In the genomic region with DNA sequence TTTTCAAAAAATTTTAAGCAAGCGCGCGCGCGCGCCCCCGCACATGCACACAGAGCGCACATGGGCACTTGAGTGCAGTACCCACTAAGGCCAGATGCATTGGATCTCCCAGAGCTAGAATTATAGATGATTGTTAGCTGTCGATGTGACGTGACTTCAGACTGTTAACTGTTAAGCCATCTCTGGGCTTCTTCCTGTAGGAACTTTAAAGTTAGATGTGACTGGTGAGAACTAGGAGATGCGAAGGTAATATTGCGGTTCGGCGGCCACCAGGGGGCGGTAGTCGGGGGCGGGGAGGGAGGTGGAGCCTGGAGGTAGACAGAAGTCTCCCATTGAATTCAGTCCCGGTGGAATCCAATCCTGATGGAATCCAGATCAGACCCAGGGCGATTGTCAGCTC, we compare ENCODE assay signal across 8 mouse cellular contexts. TPM values are rescaled to one million over a fixed set of nuclear protein-coding genes. Genes with fewer than 3 reads are reported as not detected.
DNase-seq lines count a peak whose midpoint lies in the region; ATAC-seq lines count a peak whose summit lies in the region.

No protein-coding gene starts in this region.

- peaks cover 12% of the 10 kb centered on the region for H3K4me1 ChIP-seq in forebrain, embryonic 12.5 days
- H3K4me1 ChIP-seq in hindbrain, embryonic 12.5 days = peaks cover 9% of the 10 kb centered on the region
- peaks cover 20% of the 10 kb centered on the region; the same call in 1 of the 2 replicates for H3K4me1 ChIP-seq in limb, embryonic 13.5 days
- H3K4me1 ChIP-seq in midbrain, embryonic 12.5 days = peaks cover 10% of the 10 kb centered on the region; the same call in 1 of the 2 replicates
- H3K4me1 ChIP-seq in stomach, embryonic 15.5 days = peaks cover 3% of the 10 kb centered on the region

- peak overlapping the region; percentile 26; the same call in 1 of the 2 replicates for H3K4me2 ChIP-seq in forebrain, embryonic 12.5 days
- H3K4me2 ChIP-seq in hindbrain, embryonic 12.5 days (replicated peaks) = peak overlapping the region; percentile 14
- peak overlapping the region; percentile 53 for H3K4me2 ChIP-seq in limb, embryonic 13.5 days (replicated peaks)
- peak overlapping the region; percentile 19 for H3K4me2 ChIP-seq in midbrain, embryonic 12.5 days (replicated peaks)
- peak overlapping the region; percentile 45 for H3K4me2 ChIP-seq in stomach, embryonic 15.5 days

- DNase-seq in CD4-positive, CD25-positive, alpha-beta regulatory T cell, adult 2 months (ENCODE audit: low read depth, low spot score) = peak; percentile 61
- DNase-seq in adrenal gland, adult 2 months = peak; percentile 52

- H3K9ac ChIP-seq in forebrain, embryonic 12.5 days = no peak overlapping the region
- H3K9ac ChIP-seq in hindbrain, embryonic 12.5 days = no peak overlapping the region
- no peak overlapping the region for H3K9ac ChIP-seq in limb, embryonic 13.5 days
- H3K9ac ChIP-seq in midbrain, embryonic 12.5 days (replicated peaks) = no peak overlapping the region
- H3K9ac ChIP-seq in stomach, embryonic 15.5 days = no peak overlapping the region

- H3K27ac ChIP-seq in forebrain, embryonic 12.5 days = no peak overlapping the region
- no peak overlapping the region for H3K27ac ChIP-seq in hindbrain, embryonic 12.5 days
- no peak overlapping the region for H3K27ac ChIP-seq in limb, embryonic 13.5 days
- no peak overlapping the region for H3K27ac ChIP-seq in midbrain, embryonic 12.5 days (replicated peaks)
- no peak overlapping the region for H3K27ac ChIP-seq in stomach, embryonic 15.5 days

- 38% methylated on average over 19 of the region's 19 CpGs for WGBS in forebrain, embryonic 12.5 days
- 37% methylated on average over 19 of the region's 19 CpGs for WGBS in hindbrain, embryonic 12.5 days
- WGBS in limb, embryonic 13.5 days = 37% methylated on average over 19 of the region's 19 CpGs
- 34% methylated on average over 19 of the region's 19 CpGs for WGBS in midbrain, embryonic 12.5 days
- WGBS in stomach, embryonic 15.5 days = 35% methylated on average over 19 of the region's 19 CpGs

- no peaks in the 10 kb centered on the region for H3K27me3 ChIP-seq in forebrain, embryonic 12.5 days
- no peaks in the 10 kb centered on the region for H3K27me3 ChIP-seq in hindbrain, embryonic 12.5 days
- H3K27me3 ChIP-seq in limb, embryonic 13.5 days = no peaks in the 10 kb centered on the region
- H3K27me3 ChIP-seq in midbrain, embryonic 12.5 days = no peaks in the 10 kb centered on the region; the same call in 1 of the 2 replicates
- H3K27me3 ChIP-seq in stomach, embryonic 15.5 days (replicated peaks) = no peaks in the 10 kb centered on the region

- no peak overlapping the region for H3K4me3 ChIP-seq in forebrain, embryonic 12.5 days (replicated peaks)
- H3K4me3 ChIP-seq in hindbrain, embryonic 12.5 days = no peak overlapping the region
- H3K4me3 ChIP-seq in limb, embryonic 13.5 days = peak overlapping the region; percentile 23
- H3K4me3 ChIP-seq in midbrain, embryonic 12.5 days = no peak overlapping the region
- H3K4me3 ChIP-seq in stomach, embryonic 15.5 days (replicated peaks) = no peak overlapping the region

- no peak for ATAC-seq in CD4-positive, CD25-positive, alpha-beta regulatory T cell, adult 4 months
- peak; percentile 54 for ATAC-seq in forebrain, embryonic 12.5 days (ENCODE audit: low FRiP score)
- ATAC-seq in hindbrain, embryonic 12.5 days (ENCODE audit: low FRiP score) = 0 out of 2 replicates have a peak, but pooled peaks have one; percentile 20
- ATAC-seq in limb, embryonic 13.5 days (ENCODE audit: low FRiP score, low read depth) = peak; percentile 42; the same call in 1 of the 2 replicates
- ATAC-seq in midbrain, embryonic 12.5 days (ENCODE audit: low FRiP score, low read depth) = peak; percentile 50
- ATAC-seq in stomach, embryonic 15.5 days (ENCODE audit: insufficient read depth, low FRiP score, low read depth) = no peak

- H3K36me3 ChIP-seq in forebrain, embryonic 12.5 days (replicated peaks) = no peaks in the 10 kb centered on the region
- H3K36me3 ChIP-seq in hindbrain, embryonic 12.5 days = no peaks in the 10 kb centered on the region
- H3K36me3 ChIP-seq in limb, embryonic 13.5 days = no peaks in the 10 kb centered on the region
- H3K36me3 ChIP-seq in midbrain, embryonic 12.5 days = no peaks in the 10 kb centered on the region
- no peaks in the 10 kb centered on the region for H3K36me3 ChIP-seq in stomach, embryonic 15.5 days

- no peaks in the 10 kb centered on the region for H3K9me3 ChIP-seq in forebrain, embryonic 12.5 days
- H3K9me3 ChIP-seq in hindbrain, embryonic 12.5 days (replicated peaks) = no peaks in the 10 kb centered on the region
- H3K9me3 ChIP-seq in limb, embryonic 13.5 days = no peaks in the 10 kb centered on the region
- no peaks in the 10 kb centered on the region for H3K9me3 ChIP-seq in midbrain, embryonic 12.5 days
- no peaks in the 10 kb centered on the region for H3K9me3 ChIP-seq in stomach, embryonic 15.5 days

RNA-seq across cellular contexts. Expression of a gene that starts 40.8 kb away (rescaled TPM):
- not detected for polyA plus RNA-seq in CD4-positive, CD25-positive, alpha-beta regulatory T cell, adult 4 months (2017; shearing (Covaris generic))
- total RNA-seq in adrenal gland, adult 2 months (2021) = 1 to 10 TPM; 5.7 to 9.7 TPM
- 1.1 and 1.7 TPM in 2 replicates for polyA plus RNA-seq in adrenal gland, adult 2 months (2012; rRNA removed)
- polyA plus RNA-seq in forebrain, embryonic 12.5 days (2016; fragmentation: Nextera tagmentation; extraction: Ambion mirVana) = 61.5 and 68.0 TPM in 2 replicates
- 83.2 and 89.1 TPM in 2 replicates for polyA plus RNA-seq in hindbrain, embryonic 12.5 days (2016; fragmentation: Nextera tagmentation; extraction: Ambion mirVana)
- polyA plus RNA-seq in limb, embryonic 13.5 days (2015; fragmentation: Nextera tagmentation; extraction: Ambion mirVana) = 62.5 and 63.3 TPM in 2 replicates
- polyA plus RNA-seq in midbrain, embryonic 12.5 days (2016; fragmentation: Nextera tagmentation; extraction: Ambion mirVana) = 101 and 109 TPM in 2 replicates
- polyA plus RNA-seq in stomach, embryonic 15.5 days (2015; fragmentation: Nextera tagmentation; extraction: Ambion mirVana) = 27.4 and 29.7 TPM in 2 replicates

RNA-seq across cellular contexts. Expression of a gene that starts 45.7 kb away (rescaled TPM):
- 10 to 100 TPM; 30.8 to 38.7 TPM for polyA plus RNA-seq in CD4-positive, CD25-positive, alpha-beta regulatory T cell, adult 4 months (2017; shearing (Covaris generic))
- total RNA-seq in adrenal gland, adult 2 months (2021) = 10 to 100 TPM; 22.3 to 38.7 TPM
- polyA plus RNA-seq in adrenal gland, adult 2 months (2012; rRNA removed) = 5.6 and 9.4 TPM in 2 replicates
- 17.0 and 18.8 TPM in 2 replicates for polyA plus RNA-seq in forebrain, embryonic 12.5 days (2016; fragmentation: Nextera tagmentation; extraction: Ambion mirVana)
- polyA plus RNA-seq in hindbrain, embryonic 12.5 days (2016; fragmentation: Nextera tagmentation; extraction: Ambion mirVana) = 20.2 and 22.3 TPM in 2 replicates
- polyA plus RNA-seq in limb, embryonic 13.5 days (2015; fragmentation: Nextera tagmentation; extraction: Ambion mirVana) = 17.4 and 18.0 TPM in 2 replicates
- polyA plus RNA-seq in midbrain, embryonic 12.5 days (2016; fragmentation: Nextera tagmentation; extraction: Ambion mirVana) = 20.6 and 21.7 TPM in 2 replicates
- 11.1 and 11.6 TPM in 2 replicates for polyA plus RNA-seq in stomach, embryonic 15.5 days (2015; fragmentation: Nextera tagmentation; extraction: Ambion mirVana)

Comparison
In these comparisons a context has a peak if more than half of its experiments do, and no peak if none do; other contexts are left out.
1. ATAC-seq: peak in forebrain, embryonic 12.5 days (single experiment), hindbrain, embryonic 12.5 days (single experiment), limb, embryonic 13.5 days (single experiment) and midbrain, embryonic 12.5 days (single experiment); none in CD4-positive, CD25-positive, alpha-beta regulatory T cell, adult 4 months (single experiment) and stomach, embryonic 15.5 days (single experiment).
2. RNA of a gene that starts 40.8 kb away (polyA plus RNA-seq): 101 to 109 TPM in midbrain, embryonic 12.5 days, 83.2 to 89.1 TPM in hindbrain, embryonic 12.5 days, 62.5 to 63.3 TPM in limb, embryonic 13.5 days, 61.5 to 68.0 TPM in forebrain, embryonic 12.5 days and 27.4 to 29.7 TPM in stomach, embryonic 15.5 days; 1.1 to 1.7 TPM in adrenal gland, adult 2 months and not detected in CD4-positive, CD25-positive, alpha-beta regulatory T cell, adult 4 months; every median in the first group is over 10 times any median in the second.
3. Peak in every context shown above with its lines, with median percentiles within 50 percentile points of each other: H3K4me2 ChIP-seq.